Mouse (Mus musculus) layer of hippocampus, postnatal 36 days (tissue): ENCODE data around the gene Usp42. TPM values are rescaled to one million over a fixed set of nuclear protein-coding genes. Genes with fewer than 3 reads are reported as not detected.
A peak's percentile ranks its signal among the peaks of the same experiment; 100 is the strongest.

ENCODE experiments used
- DNase-seq, 2 experiments: peaks; one replicate each; pipeline ENCODE4 v3.0.0; 2022
- total RNA-seq, 2 experiments: library from RNA; stranded (reverse); gene quantifications; 2 replicates each; pipeline ENCODE4 v1.2.3; 2021

Gene Usp42
- total RNA-seq, 2 experiments from 2014 or later: 20.4 to 21.4 TPM

GRCm38 (mm10) chr5:143690392-143690791, 41.7 kb downstream of the Usp42 start:
- no peak for DNase-seq

- no peak for DNase-seq
Observed at GRCm38 (mm10) chr5:143687589-143687988, 44.5 kb downstream of the Usp42 start.

GRCm38 (mm10) chr5:143686456-143686855, 45.6 kb downstream of the Usp42 start:
- DNase-seq: no peak

GRCm38 (mm10) chr5:143684911-143685390, 47.1 kb downstream of the Usp42 start:
- no peak for DNase-seq

- DNase-seq: no peak
Observed at GRCm38 (mm10) chr5:143683696-143684095, 48.4 kb downstream of the Usp42 start.

- DNase-seq: no peak
Observed at GRCm38 (mm10) chr5:143679654-143680053, 52.4 kb downstream of the Usp42 start.

- DNase-seq: no peak
Observed at GRCm38 (mm10) chr5:143678634-143679271, 53.3 kb downstream of the Usp42 start.

- no peak for DNase-seq
Observed at GRCm38 (mm10) chr5:143677363-143677762, 54.7 kb downstream of the Usp42 start.

GRCm38 (mm10) chr5:143676218-143676985, 55.7 kb downstream of the Usp42 start:
- no peak for DNase-seq

- no peak for DNase-seq
Observed at GRCm38 (mm10) chr5:143674576-143674975, 57.5 kb downstream of the Usp42 start.

GRCm38 (mm10) chr5:143670740-143671415, 61.2 kb downstream of the Usp42 start:
- DNase-seq: peak in 1 of 2 experiments; percentile 21

GRCm38 (mm10) chr5:143669839-143670238, 62.2 kb downstream of the Usp42 start:
- DNase-seq: no peak

GRCm38 (mm10) chr5:143669393-143669792, 62.7 kb downstream of the Usp42 start:
- DNase-seq: no peak

GRCm38 (mm10) chr5:143668884-143669283, 63.2 kb downstream of the Usp42 start:
- DNase-seq: no peak

GRCm38 (mm10) chr5:143666015-143666414, 66.1 kb downstream of the Usp42 start:
- no peak for DNase-seq

GRCm38 (mm10) chr5:143665561-143665960, 66.5 kb downstream of the Usp42 start:
- DNase-seq: no peak

- DNase-seq: no peak
Observed at GRCm38 (mm10) chr5:143663074-143663687, 68.9 kb downstream of the Usp42 start.

Other genes starting within 250 kb of the Usp42 start
- gene Rac1, start 204.2 kb downstream of the Usp42 start, total RNA-seq: 100 to 1,000 TPM; 408 to 440 TPM
- gene Cyth3, start 109.8 kb downstream of the Usp42 start, total RNA-seq: 10 to 100 TPM; 44.2 to 48.6 TPM
- 10 to 100 TPM; 42.3 to 43.4 TPM for gene Eif2ak1, start 85.5 kb upstream of the Usp42 start, total RNA-seq
- gene Ankrd61, start 165.4 kb upstream of the Usp42 start, total RNA-seq: not detected
- gene Aimp2, start 177.6 kb upstream of the Usp42 start, total RNA-seq: 10 to 100 TPM; 29.2 to 34.9 TPM
- gene Pms2, start 177.7 kb upstream of the Usp42 start, total RNA-seq: 10 to 100 TPM; 13.9 to 16.3 TPM
- gene Gm42421, start 195.9 kb upstream of the Usp42 start, total RNA-seq: 1 to 10 TPM; 1.2 to 2.6 TPM
- 1 to 10 TPM; 2.1 to 3.0 TPM for gene Rsph10b, start 200.8 kb upstream of the Usp42 start, total RNA-seq